13 mouse cellular contexts compared by ENCODE assay signal in the genomic region with DNA sequence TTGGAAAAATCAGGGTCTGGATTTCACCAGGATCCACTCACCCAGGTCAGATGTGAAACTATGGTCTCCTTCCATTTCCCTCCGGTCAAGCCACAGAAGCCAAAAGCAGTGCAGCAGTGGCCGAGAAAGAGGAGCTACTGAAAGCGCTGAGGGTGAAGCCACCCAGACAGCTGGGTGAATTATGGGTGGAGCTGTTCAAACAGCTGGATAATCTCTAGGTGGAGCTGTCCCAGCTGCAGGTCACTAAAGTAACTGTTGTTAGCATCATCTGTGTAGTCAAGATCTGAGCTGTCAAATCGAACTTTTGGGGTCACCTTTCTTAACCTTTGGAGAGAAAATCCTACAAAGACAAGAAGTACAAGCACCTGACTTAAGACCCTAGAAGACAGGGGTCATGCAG. TPM values are rescaled to one million over a fixed set of nuclear protein-coding genes. Genes with fewer than 3 reads are reported as not detected.
DNase-seq lines count a peak whose midpoint lies in the region; ATAC-seq and TF ChIP-seq lines count a peak whose summit lies in the region.
"Had no signal": no experiment of that assay in that cellular context is flagged by ENCODE, and none has a peak within 500 bp of the region (broad histone marks: within the 10 kb centered on the region; RNA-seq: fewer than 3 reads in every experiment).

No protein-coding gene starts in this region.

- H3K27ac ChIP-seq in gastrocnemius, adult 2 months = peak overlapping the region; percentile 20; the same call in 1 of the 2 replicates
- H3K27ac ChIP-seq in kidney, postnatal 0 days = peak overlapping the region; percentile 36; the same call in 1 of the 2 replicates
- H3K27ac ChIP-seq in stomach, embryonic 16.5 days (ENCODE audit: low read length) = peak overlapping the region; percentile 33; the same call in 1 of the 2 replicates
- H3K27ac ChIP-seq in stomach, postnatal 0 days (replicated peaks) = no peak overlapping the region; the same call in 1 of the 2 replicates
- H3K27ac ChIP-seq: embryonic facial prominence, embryonic 13.5 days; forebrain, embryonic 15.5 days had no signal

- H3K4me2 ChIP-seq in kidney, postnatal 0 days (ENCODE audit: low read length) = no peak overlapping the region
- H3K4me2 ChIP-seq in stomach, embryonic 16.5 days (ENCODE audit: low read depth, low read length) = no peak overlapping the region
- no peak overlapping the region for H3K4me2 ChIP-seq in stomach, postnatal 0 days (replicated peaks; ENCODE audit: low read depth)
- H3K4me2 ChIP-seq: embryonic facial prominence, embryonic 13.5 days; forebrain, embryonic 15.5 days had no signal

- no peak for ATAC-seq in kidney, postnatal 0 days (replicated peaks; ENCODE audit: low FRiP score, low read depth)
- no peak for ATAC-seq in stomach, embryonic 16.5 days (ENCODE audit: insufficient read depth, low FRiP score)
- no peak for ATAC-seq in stomach, postnatal 0 days (ENCODE audit: low FRiP score, low TSS enrichment)
- ATAC-seq: forebrain, embryonic 15.5 days had no signal

- H3K27me3 ChIP-seq in kidney, postnatal 0 days (ENCODE audit: insufficient read depth, low read length) = no peaks in the 10 kb centered on the region
- no peaks in the 10 kb centered on the region for H3K27me3 ChIP-seq in stomach, embryonic 16.5 days (ENCODE audit: control insufficient read depth, insufficient read depth, low read length)
- no peaks in the 10 kb centered on the region for H3K27me3 ChIP-seq in stomach, postnatal 0 days (ENCODE audit: control insufficient read depth, insufficient read depth, low read length)
- H3K27me3 ChIP-seq: embryonic facial prominence, embryonic 13.5 days; forebrain, embryonic 15.5 days had no signal

- no peak overlapping the region for H3K9ac ChIP-seq in kidney, postnatal 0 days (ENCODE audit: low read depth, low read length)
- H3K9ac ChIP-seq in stomach, embryonic 16.5 days (ENCODE audit: low read length) = peak overlapping the region; percentile 1
- H3K9ac ChIP-seq in stomach, postnatal 0 days (ENCODE audit: low read length) = no peak overlapping the region
- H3K9ac ChIP-seq: forebrain, embryonic 15.5 days had no signal

- no peak for TF ChIP-seq CTCF in gastrocnemius, adult 2 months (IDR thresholded peaks at IDR 0.05)
- TF ChIP-seq CTCF in kidney, postnatal 0 days (IDR thresholded peaks at IDR 0.05; ENCODE audit: low read depth) = no peak
- TF ChIP-seq CTCF in stomach, postnatal 0 days (IDR thresholded peaks at IDR 0.05; ENCODE audit: low read depth) = no peak

- 33% methylated on average over 4 of the region's 4 CpGs for WGBS in kidney, postnatal 0 days
- 46% methylated on average over 4 of the region's 4 CpGs for WGBS in stomach, embryonic 16.5 days
- 45% methylated on average over 4 of the region's 4 CpGs for WGBS in stomach, postnatal 0 days

- no peak for TF ChIP-seq EP300 in stomach, postnatal 0 days (optimal IDR thresholded peaks at IDR 0.05)

- H3K9me3 ChIP-seq in kidney, postnatal 0 days (replicated peaks; ENCODE audit: low read length) = no peaks in the 10 kb centered on the region
- H3K9me3 ChIP-seq in stomach, embryonic 16.5 days (replicated peaks; ENCODE audit: control insufficient read depth, low read length) = no peaks in the 10 kb centered on the region
- no peaks in the 10 kb centered on the region for H3K9me3 ChIP-seq in stomach, postnatal 0 days (ENCODE audit: control insufficient read depth, low read length)
- H3K9me3 ChIP-seq: embryonic facial prominence, embryonic 13.5 days; forebrain, embryonic 15.5 days; G1E had no signal

- no peaks in the 10 kb centered on the region for H3K4me1 ChIP-seq in kidney, postnatal 0 days (replicated peaks; ENCODE audit: insufficient read depth, low read length)
- H3K4me1 ChIP-seq in stomach, embryonic 16.5 days (ENCODE audit: control insufficient read depth, insufficient read depth, low read length) = peaks cover 6% of the 10 kb centered on the region
- no peaks in the 10 kb centered on the region for H3K4me1 ChIP-seq in stomach, postnatal 0 days (replicated peaks; ENCODE audit: control insufficient read depth, insufficient read depth)
- H3K4me1 ChIP-seq: embryonic facial prominence, embryonic 13.5 days; forebrain, embryonic 15.5 days had no signal

- no peak for DNase-seq in gastrocnemius, adult 2 months
- no peak for DNase-seq in gastrocnemius, postnatal 4 days (ENCODE audit: low spot score in 2 of 2)
- peak; percentile 42 for DNase-seq in kidney, postnatal 0 days (ENCODE audit: low spot score)
- no peak for DNase-seq in kidney, adult 9 months
- DNase-seq in stomach, postnatal 0 days (ENCODE audit: low spot score) = no peak
- DNase-seq in left cerebral cortex, postnatal 14 days (ENCODE audit: low spot score in 2 of 2) = no peak
- no peak for DNase-seq in retina, postnatal 1 day
- DNase-seq: left cerebral cortex, postnatal 4 days; right cerebral cortex, postnatal 14 days had no signal

- no peak overlapping the region for H3K4me3 ChIP-seq in gastrocnemius, adult 2 months
- no peak overlapping the region for H3K4me3 ChIP-seq in kidney, postnatal 0 days (replicated peaks; ENCODE audit: low read depth, low read length)
- no peak overlapping the region for H3K4me3 ChIP-seq in stomach, embryonic 16.5 days (replicated peaks; ENCODE audit: low read length)
- no peak overlapping the region for H3K4me3 ChIP-seq in stomach, postnatal 0 days (ENCODE audit: low read depth, low read length)
- H3K4me3 ChIP-seq: embryonic facial prominence, embryonic 13.5 days; forebrain, embryonic 15.5 days had no signal

- intact Hi-C loops in gastrocnemius, adult 2 months (cut with DNase I) = no loop called here
- intact Hi-C loops in left cerebral cortex, postnatal 14 days (cut with DNase I) = no loop called here

- peaks cover 4% of the 10 kb centered on the region; the same call in 1 of the 2 replicates for H3K36me3 ChIP-seq in kidney, postnatal 0 days (ENCODE audit: insufficient read depth, low read length)
- no peaks in the 10 kb centered on the region for H3K36me3 ChIP-seq in stomach, embryonic 16.5 days (ENCODE audit: control insufficient read depth, insufficient read depth, low read length)
- no peaks in the 10 kb centered on the region for H3K36me3 ChIP-seq in stomach, postnatal 0 days (ENCODE audit: control insufficient read depth, insufficient read depth, low read length)
- H3K36me3 ChIP-seq: forebrain, embryonic 15.5 days had no signal

RNA-seq across cellular contexts. Expression of a gene that starts 7.2 kb away (rescaled TPM):
- 1 to 10 TPM; 3.6 to 4.3 TPM for total RNA-seq in gastrocnemius, adult 2 months (2021)
- 1 to 10 TPM; 8.9 to 9.1 TPM for total RNA-seq in gastrocnemius, postnatal 4 days (2021)
- 6.0 and 6.7 TPM in 2 replicates for polyA plus RNA-seq in kidney, postnatal 0 days (2015; fragmentation: Nextera tagmentation; extraction: Ambion mirVana)
- polyA plus RNA-seq in stomach, embryonic 16.5 days (2015; fragmentation: Nextera tagmentation; extraction: Ambion mirVana) = 6.7 TPM in 2 replicates
- polyA plus RNA-seq in stomach, postnatal 0 days (2015; fragmentation: Nextera tagmentation; extraction: Ambion mirVana) = 3.1 and 3.2 TPM in 2 replicates
- total RNA-seq in left cerebral cortex, postnatal 14 days (2021) = 10 to 100 TPM; 69.2 to 74.3 TPM

RNA-seq across cellular contexts. Expression of a gene that starts 47.2 kb away (rescaled TPM):
- total RNA-seq in gastrocnemius, adult 2 months (2021) = 10 to 100 TPM in 1 of 2 experiments, 1 to 10 TPM in 1; 9.3 to 10.6 TPM
- total RNA-seq in gastrocnemius, postnatal 4 days (2021) = 10 to 100 TPM; 27.1 to 28.9 TPM
- polyA plus RNA-seq in kidney, postnatal 0 days (2015; fragmentation: Nextera tagmentation; extraction: Ambion mirVana) = 12.3 and 14.1 TPM in 2 replicates
- polyA plus RNA-seq in stomach, embryonic 16.5 days (2015; fragmentation: Nextera tagmentation; extraction: Ambion mirVana) = 6.4 and 7.2 TPM in 2 replicates
- polyA plus RNA-seq in stomach, postnatal 0 days (2015; fragmentation: Nextera tagmentation; extraction: Ambion mirVana) = 5.9 TPM in 2 replicates
- total RNA-seq in left cerebral cortex, postnatal 14 days (2021) = 10 to 100 TPM; 39.4 to 39.7 TPM

RNA-seq across cellular contexts. Expression of a gene that starts 57.1 kb away (rescaled TPM):
- 10 to 100 TPM in 1 of 2 experiments, 1 to 10 TPM in 1; 7.6 to 13.2 TPM for total RNA-seq in gastrocnemius, adult 2 months (2021)
- total RNA-seq in gastrocnemius, postnatal 4 days (2021) = 10 to 100 TPM; 45.3 to 46.9 TPM
- polyA plus RNA-seq in kidney, postnatal 0 days (2015; fragmentation: Nextera tagmentation; extraction: Ambion mirVana) = 3.6 and 4.6 TPM in 2 replicates
- 6.7 and 8.2 TPM in 2 replicates for polyA plus RNA-seq in stomach, embryonic 16.5 days (2015; fragmentation: Nextera tagmentation; extraction: Ambion mirVana)
- polyA plus RNA-seq in stomach, postnatal 0 days (2015; fragmentation: Nextera tagmentation; extraction: Ambion mirVana) = 2.6 and 2.7 TPM in 2 replicates
- 10 to 100 TPM; 14.3 to 17.4 TPM for total RNA-seq in left cerebral cortex, postnatal 14 days (2021)

RNA-seq across cellular contexts. Expression of a gene that starts 57.2 kb away (rescaled TPM):
- total RNA-seq in gastrocnemius, adult 2 months (2021) = 1 to 10 TPM; 2.5 to 2.8 TPM
- 10 to 100 TPM; 13.4 to 13.6 TPM for total RNA-seq in gastrocnemius, postnatal 4 days (2021)
- polyA plus RNA-seq in kidney, postnatal 0 days (2015; fragmentation: Nextera tagmentation; extraction: Ambion mirVana) = 7.8 and 8.2 TPM in 2 replicates
- 19.6 and 21.8 TPM in 2 replicates for polyA plus RNA-seq in stomach, embryonic 16.5 days (2015; fragmentation: Nextera tagmentation; extraction: Ambion mirVana)
- 6.9 and 7.7 TPM in 2 replicates for polyA plus RNA-seq in stomach, postnatal 0 days (2015; fragmentation: Nextera tagmentation; extraction: Ambion mirVana)
- total RNA-seq in left cerebral cortex, postnatal 14 days (2021) = 1 to 10 TPM; 4.4 to 4.5 TPM

Comparison
In these comparisons a context has a peak if more than half of its experiments do, and no peak if none do; other contexts are left out.
1. RNA of a gene that starts 7.2 kb away (total RNA-seq): 69.2 to 74.3 TPM in left cerebral cortex, postnatal 14 days; 8.9 to 9.1 TPM in gastrocnemius, postnatal 4 days and 3.6 to 4.3 TPM in gastrocnemius, adult 2 months; every median in the first group is over 4 times any median in the second.